Mouse (Mus musculus) bone marrow, adult 2 months (tissue): ENCODE data around the gene Olfr350.

Experiments
- CTCF ChIP-seq: fragments of 200-500 bp; IDR thresholded peaks from 2 replicates; pipeline ENCODE4 v1.5.1; 2011; ENCODE audit warnings: low read length, control low read depth; ENCODE audit not compliant: control insufficient read depth, insufficient read depth
- POLR2A ChIP-seq: fragments of 200-500 bp; IDR thresholded peaks from 2 replicates; pipeline ENCODE4 v1.6.1; 2011; ENCODE audit warnings: low read depth, mild to moderate bottlenecking, control low read depth, low read length, borderline replicate concordance; ENCODE audit not compliant: control insufficient read depth

GRCm38 (mm10) chr2:36892836-36893235 is 46.7 kb downstream of the Olfr350 start, which contains the start of gene Olfr353:
- TF ChIP-seq CTCF: no peak
- TF ChIP-seq POLR2A: no peak
